Mouse (Mus musculus): ENCODE data around the gene Cfap100. TPM values are rescaled to one million over a fixed set of nuclear protein-coding genes. Genes with fewer than 3 reads are reported as not detected.

The Cfap100 gene
- 6.9 TPM for polyA plus RNA-seq (2014; fragmentation: Illumina TruSeq; extraction: RNeasy Lipid Tissue Mini Kit (QIAGEN cat#74804); ENCODE audit: insufficient read depth, low read depth, low replicate concordance)

GRCm38 (mm10) chr6:90428380-90428974, at the start of gene Cfap100:
Gene Cfap100, minus strand, starts transcription at chr6:90428797.

GRCm38 (mm10) chr6:90462181-90462706, 33.6 kb upstream of the Cfap100 start, which contains the start of gene Klf15:
Gene Klf15, plus strand, starts transcription at chr6:90462576.

GRCm38 (mm10) chr6:90368976-90369724, 59.4 kb downstream of the Cfap100 start, which contains the start of gene Zxdc:
Gene Zxdc, plus strand, starts transcription at chr6:90369492.

Other genes starting within 250 kb of the Cfap100 start
- gene V1ra8, start 226.0 kb downstream of the Cfap100 start, polyA plus RNA-seq (2014; fragmentation: Illumina TruSeq; extraction: RNeasy Lipid Tissue Mini Kit (QIAGEN cat#74804); ENCODE audit: insufficient read depth, low read depth, low replicate concordance) = not detected
- not detected for gene Vmn1r53, start 204.4 kb downstream of the Cfap100 start, polyA plus RNA-seq (2014; fragmentation: Illumina TruSeq; extraction: RNeasy Lipid Tissue Mini Kit (QIAGEN cat#74804); ENCODE audit: insufficient read depth, low read depth, low replicate concordance)
- not detected for gene Vmn1r54, start 182.5 kb downstream of the Cfap100 start, polyA plus RNA-seq (2014; fragmentation: Illumina TruSeq; extraction: RNeasy Lipid Tissue Mini Kit (QIAGEN cat#74804); ENCODE audit: insufficient read depth, low read depth, low replicate concordance)
- not detected for gene BC048671, start 127.6 kb downstream of the Cfap100 start, polyA plus RNA-seq (2014; fragmentation: Illumina TruSeq; extraction: RNeasy Lipid Tissue Mini Kit (QIAGEN cat#74804); ENCODE audit: insufficient read depth, low read depth, low replicate concordance)
- 0.19 TPM for gene Chst13, start 103.6 kb downstream of the Cfap100 start, polyA plus RNA-seq (2014; fragmentation: Illumina TruSeq; extraction: RNeasy Lipid Tissue Mini Kit (QIAGEN cat#74804); ENCODE audit: insufficient read depth, low read depth, low replicate concordance)
- gene Uroc1, start 95.5 kb downstream of the Cfap100 start, polyA plus RNA-seq (2014; fragmentation: Illumina TruSeq; extraction: RNeasy Lipid Tissue Mini Kit (QIAGEN cat#74804); ENCODE audit: insufficient read depth, low read depth, low replicate concordance) = not detected
- 8.1 TPM for gene Zxdc, start 59.3 kb downstream of the Cfap100 start, polyA plus RNA-seq (2014; fragmentation: Illumina TruSeq; extraction: RNeasy Lipid Tissue Mini Kit (QIAGEN cat#74804); ENCODE audit: insufficient read depth, low read depth, low replicate concordance)
- gene Klf15, start 33.8 kb upstream of the Cfap100 start, polyA plus RNA-seq (2014; fragmentation: Illumina TruSeq; extraction: RNeasy Lipid Tissue Mini Kit (QIAGEN cat#74804); ENCODE audit: insufficient read depth, low read depth, low replicate concordance) = 34.7 TPM
- 12.2 TPM for gene Aldh1l1, start 57.6 kb upstream of the Cfap100 start, polyA plus RNA-seq (2014; fragmentation: Illumina TruSeq; extraction: RNeasy Lipid Tissue Mini Kit (QIAGEN cat#74804); ENCODE audit: insufficient read depth, low read depth, low replicate concordance)
- gene Slc41a3, start 175.9 kb upstream of the Cfap100 start, polyA plus RNA-seq (2014; fragmentation: Illumina TruSeq; extraction: RNeasy Lipid Tissue Mini Kit (QIAGEN cat#74804); ENCODE audit: insufficient read depth, low read depth, low replicate concordance) = 5.4 TPM